Mouse (Mus musculus): ENCODE results near the gene Slmap. TPM values are rescaled to one million over a fixed set of nuclear protein-coding genes. Genes with fewer than 3 reads are reported as not detected.

Slmap gene
- polyA plus RNA-seq (2021; fragmentation: Nextera tagmentation) = 12.6 and 13.5 TPM in 2 replicates
- long read RNA-seq, experiment 1, partial matches to known transcripts = 30 of 47 reads
- long read RNA-seq, experiment 1, other reads (novel, unspliced or antisense) = 17 of 47 reads
- long read RNA-seq, experiment 2, full-length matches to known transcripts = 7 of 183 reads
- long read RNA-seq, experiment 2, partial matches to known transcripts = 89 of 183 reads
- long read RNA-seq, experiment 2, other reads (novel, unspliced or antisense) = 87 of 183 reads

GRCm38 (mm10) chr14:26534757-26535479, at the start of gene Slmap:
Slmap (minus strand) TSS chr14:26534931.

GRCm38 (mm10) chr14:26573556-26573955, 38.8 kb upstream of the Slmap start, which contains the start of gene Dennd6a:
Dennd6a (plus strand) TSS chr14:26573856.

Other genes starting within 250 kb of the Slmap start
- gene Dennd6a, start 38.9 kb upstream of the Slmap start, polyA plus RNA-seq (2021; fragmentation: Nextera tagmentation) = 5.4 and 6.7 TPM in 2 replicates
- 129 and 134 TPM in 2 replicates for gene Arf4, start 103.1 kb upstream of the Slmap start, polyA plus RNA-seq (2021; fragmentation: Nextera tagmentation)
- gene Pde12, start 135.0 kb upstream of the Slmap start, polyA plus RNA-seq (2021; fragmentation: Nextera tagmentation) = 5.8 and 6.1 TPM in 2 replicates
- 0.10 and 0.13 TPM in 2 replicates for gene Dnah12, start 158.3 kb upstream of the Slmap start, polyA plus RNA-seq (2021; fragmentation: Nextera tagmentation)